Mouse (Mus musculus): Measurements from ENCODE around the gene Nfib. TPM values are rescaled to one million over a fixed set of nuclear protein-coding genes. Genes with fewer than 3 reads are reported as not detected.
"Not testable (repeated sequence)": the region's sequence is repeated elsewhere in the genome, so short reads cannot be mapped to it uniquely, and the experiment has no call there.

The Nfib gene
- total RNA-seq, 2 experiments from 2014 or later: 204 to 213 TPM

DNA sequence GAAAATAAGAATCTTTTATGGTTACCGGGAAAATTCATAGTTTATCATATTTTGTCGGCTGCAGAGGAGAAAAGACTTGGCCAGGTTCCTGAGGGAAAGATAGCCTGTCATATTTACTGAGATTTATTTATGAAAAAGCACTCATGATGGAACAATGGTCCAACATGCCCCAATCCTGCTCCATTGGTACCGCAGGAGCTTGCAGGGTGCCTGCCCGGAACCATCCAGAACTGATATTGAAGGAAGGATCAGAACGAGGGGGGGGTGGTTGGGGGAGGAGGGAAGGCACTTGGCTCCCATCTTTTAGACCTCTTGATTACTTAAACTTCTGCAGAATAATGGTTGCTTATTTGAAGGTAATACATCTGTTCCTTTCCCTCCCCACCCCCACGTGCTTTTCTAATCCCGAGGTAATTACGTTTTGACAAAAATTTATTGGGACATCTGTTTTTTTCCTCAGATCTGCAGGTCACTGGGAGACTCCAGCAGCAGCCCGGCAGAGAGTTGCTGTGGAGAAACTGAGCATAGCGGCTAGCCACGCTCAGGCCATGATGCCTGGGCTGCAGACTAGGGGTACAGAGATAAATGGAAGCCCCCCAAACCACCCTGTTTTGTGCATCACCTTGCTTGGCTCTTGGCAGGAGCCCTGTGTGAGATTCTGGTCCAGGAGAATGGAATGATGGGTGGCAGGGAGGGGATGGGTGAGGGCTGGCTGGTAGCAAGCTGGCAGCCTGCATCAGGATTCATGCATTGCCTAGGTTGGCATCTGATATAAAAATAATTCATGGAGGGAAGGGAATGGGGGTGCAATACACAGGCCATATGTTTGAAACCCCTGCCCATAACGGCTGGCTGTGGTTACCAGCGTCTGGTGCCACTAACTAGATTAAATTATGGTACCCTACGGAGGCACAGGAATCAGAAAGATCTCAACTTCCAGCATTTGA, 437.4 kb downstream of the Nfib start:
- DNase-seq (ENCODE audit: low spot score in 2 of 2): no peak

DNA sequence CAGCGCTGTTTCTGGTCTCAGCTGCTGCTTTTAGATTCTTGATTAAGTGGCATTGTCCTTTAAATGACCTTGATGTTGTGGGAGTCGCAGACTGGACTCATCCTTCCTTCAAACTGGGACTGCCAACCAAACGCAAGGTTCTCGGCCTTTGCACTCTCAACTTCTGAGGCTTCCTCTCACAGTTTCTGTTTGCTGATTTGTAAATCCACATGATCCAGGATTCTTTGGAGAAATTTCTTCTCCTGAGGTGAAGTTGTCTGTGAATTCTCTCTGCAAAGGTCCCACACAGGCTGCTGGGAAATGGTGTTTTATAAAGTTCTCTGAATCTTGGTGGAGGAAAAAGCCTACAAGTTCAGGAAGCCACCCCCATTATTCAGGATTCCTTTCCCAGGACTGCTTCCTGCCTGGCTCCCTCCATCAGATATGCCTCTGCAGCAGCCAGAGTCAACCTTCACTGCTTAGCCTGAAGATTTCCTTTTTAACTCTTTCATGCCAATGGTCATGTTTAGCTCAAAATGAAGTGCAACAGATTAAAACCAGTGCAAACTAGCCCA, 439.4 kb downstream of the Nfib start:
- no peak for DNase-seq (ENCODE audit: low spot score in 2 of 2)

DNA sequence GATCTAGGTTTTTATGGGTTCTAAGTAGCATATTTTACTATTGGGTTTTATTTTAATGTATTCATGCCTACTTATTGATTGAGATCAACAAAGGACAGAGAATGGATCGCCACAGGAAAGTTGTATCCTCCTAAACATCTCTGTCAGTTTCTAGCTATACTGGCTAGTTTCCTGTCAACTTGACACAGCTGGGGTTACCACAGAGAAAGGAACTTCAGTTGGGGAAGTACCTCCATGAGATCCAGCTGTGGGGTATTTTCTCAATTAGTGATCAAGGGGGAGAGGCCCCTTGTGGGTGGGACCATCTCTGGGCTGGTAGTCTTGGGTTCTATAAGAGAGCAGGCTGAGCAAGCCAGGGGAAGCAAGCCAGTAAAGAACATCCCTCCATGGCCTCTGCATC, 447.0 kb downstream of the Nfib start:
- not testable (repeated sequence) for DNase-seq (ENCODE audit: low spot score in 2 of 2)

DNA sequence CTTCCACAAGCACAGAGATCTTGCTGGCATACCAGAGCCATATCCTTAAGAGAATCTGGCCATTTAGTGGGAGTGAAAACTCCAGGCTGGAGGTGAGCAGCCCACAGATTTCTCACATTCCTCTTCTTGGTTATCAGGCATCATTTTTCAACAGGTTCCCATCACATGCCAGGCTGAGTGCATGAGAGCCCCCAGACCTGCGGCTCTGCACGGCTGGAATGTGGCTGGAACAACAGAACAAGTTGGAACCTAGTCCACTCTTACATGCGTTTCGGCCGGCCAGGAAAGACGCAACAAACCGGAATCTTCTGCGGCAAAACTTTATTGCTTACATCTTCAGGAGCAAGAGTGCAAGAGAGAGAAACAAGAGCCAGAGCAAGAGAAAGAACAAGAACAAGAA, 453.5 kb downstream of the Nfib start:
- DNase-seq (ENCODE audit: low spot score in 2 of 2): no peak

DNA sequence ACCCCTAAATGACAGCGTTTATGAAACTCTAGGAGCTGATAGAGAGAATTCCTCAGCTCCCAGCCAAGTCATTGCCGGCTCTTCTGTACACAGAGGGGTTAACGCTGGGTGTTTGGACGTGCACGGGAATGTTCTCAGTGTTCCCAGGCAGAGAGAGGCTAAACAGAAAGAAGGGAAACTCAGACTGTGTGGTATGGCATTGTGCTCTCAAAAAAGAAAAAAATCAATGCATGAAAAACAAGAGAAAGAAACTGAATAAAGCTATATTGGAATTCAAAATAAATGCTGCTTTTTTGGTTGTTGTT, 455.2 kb downstream of the Nfib start:
- DNase-seq (ENCODE audit: low spot score in 2 of 2): no peak

DNA sequence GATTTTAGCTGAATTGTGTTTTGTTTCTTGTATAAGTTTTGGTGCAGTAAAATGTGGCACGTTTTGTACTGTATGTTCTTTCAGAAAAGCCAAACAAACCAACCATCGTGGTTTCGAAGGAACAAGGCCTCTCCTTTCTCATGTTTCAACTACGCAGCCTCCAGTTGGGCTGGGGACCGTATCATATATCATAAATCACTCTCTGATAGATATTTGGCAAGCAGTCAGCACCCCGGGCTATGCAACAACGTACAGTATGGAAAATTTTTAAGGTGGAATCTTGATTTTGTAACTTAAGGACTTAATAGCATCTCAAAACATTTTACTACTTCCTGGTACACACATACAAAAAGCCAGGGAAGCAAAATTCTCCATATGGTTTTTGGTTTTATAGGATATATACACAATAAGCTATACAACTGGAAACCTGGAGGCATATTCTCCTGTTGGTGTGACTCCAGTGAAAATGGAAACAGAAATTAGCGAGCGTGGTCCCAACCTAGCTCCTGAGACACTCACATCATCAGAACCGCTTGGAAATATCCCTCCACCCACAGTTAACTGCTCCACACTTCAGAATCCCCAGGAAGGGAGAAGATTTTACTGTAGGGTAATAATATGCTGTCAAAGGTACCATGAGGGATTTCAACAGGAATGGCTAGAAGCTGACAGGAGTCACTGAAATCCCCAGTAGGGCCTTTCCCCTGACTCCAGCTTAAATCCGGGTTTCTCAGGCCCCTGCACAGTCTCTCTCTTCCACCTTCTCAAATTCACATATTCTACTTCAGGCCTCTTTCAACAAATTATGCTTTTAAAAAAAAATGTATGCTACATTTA, 455.8 kb downstream of the Nfib start:
- no peak for DNase-seq (ENCODE audit: low spot score in 2 of 2)

DNA sequence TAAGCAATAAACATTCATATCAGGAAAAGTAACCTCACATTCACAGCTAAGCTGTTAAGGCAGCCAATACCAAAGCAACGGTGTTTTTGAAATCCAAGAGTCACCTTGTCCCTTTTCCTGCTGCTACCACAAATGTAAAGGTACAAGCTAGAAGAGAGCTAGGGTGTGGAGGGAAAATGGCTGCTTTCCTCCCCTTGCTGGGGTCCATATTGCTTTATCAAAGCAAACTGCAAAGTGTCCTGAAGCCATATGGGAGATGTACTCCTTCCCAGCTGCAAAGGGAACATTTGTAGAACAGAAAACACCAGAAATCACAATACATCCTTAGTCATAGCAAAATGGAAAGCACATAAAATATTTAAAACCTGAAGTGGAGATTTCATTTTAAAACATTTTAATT, 456.6 kb downstream of the Nfib start:
- DNase-seq (ENCODE audit: low spot score in 2 of 2): no peak

DNA sequence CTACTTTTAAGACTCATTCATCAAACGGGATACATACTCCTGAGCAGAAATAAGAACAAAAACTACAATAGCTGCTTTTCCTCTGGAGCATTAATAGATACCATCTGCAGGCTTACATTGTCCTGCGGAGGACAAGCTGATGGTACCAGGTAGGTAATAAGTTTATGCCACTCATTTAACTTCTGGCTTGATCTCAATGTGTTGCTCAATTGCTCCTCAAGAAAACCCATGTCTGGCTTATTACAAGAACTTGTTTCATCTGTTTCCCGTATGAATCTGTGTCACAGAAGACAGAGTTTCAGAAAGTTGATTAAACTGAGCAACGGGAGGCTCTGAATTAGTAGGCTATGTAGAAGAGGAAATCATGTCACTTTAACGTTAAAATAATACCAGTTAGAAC, 457.5 kb downstream of the Nfib start:
- DNase-seq (ENCODE audit: low spot score in 2 of 2): no peak

DNA sequence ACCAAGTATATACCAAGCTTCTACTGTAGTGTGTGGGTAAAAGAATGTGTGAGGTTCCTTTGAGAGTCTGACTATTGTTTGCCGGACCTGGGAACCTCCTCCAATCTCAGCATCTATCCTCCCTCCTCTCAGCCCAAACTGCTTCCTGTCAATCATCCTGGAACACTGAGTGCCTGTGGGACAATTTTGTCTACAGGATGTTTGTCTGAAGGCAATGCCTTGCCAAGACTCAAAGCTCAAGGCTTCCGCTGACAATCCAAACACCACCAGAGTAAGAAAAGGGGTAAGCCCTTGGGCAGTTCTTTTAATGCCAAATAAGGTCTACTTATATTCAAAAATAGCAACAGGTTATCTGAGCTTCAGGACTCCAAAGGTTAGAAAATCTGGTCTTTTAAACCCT, 459.3 kb downstream of the Nfib start:
- DNase-seq (ENCODE audit: low spot score in 2 of 2): no peak

Other genes with a start within 250 kb of the Nfib start
- gene Zdhhc21, start 154.2 kb upstream of the Nfib start, total RNA-seq (2021): 10 to 100 TPM; 14.4 to 14.6 TPM
- gene Cer1, start 179.4 kb upstream of the Nfib start, total RNA-seq (2021): under 1 TPM; 0.16 to 0.32 TPM